Comparison of ENCODE assay signal across 9 mouse cellular contexts in the genomic region with DNA sequence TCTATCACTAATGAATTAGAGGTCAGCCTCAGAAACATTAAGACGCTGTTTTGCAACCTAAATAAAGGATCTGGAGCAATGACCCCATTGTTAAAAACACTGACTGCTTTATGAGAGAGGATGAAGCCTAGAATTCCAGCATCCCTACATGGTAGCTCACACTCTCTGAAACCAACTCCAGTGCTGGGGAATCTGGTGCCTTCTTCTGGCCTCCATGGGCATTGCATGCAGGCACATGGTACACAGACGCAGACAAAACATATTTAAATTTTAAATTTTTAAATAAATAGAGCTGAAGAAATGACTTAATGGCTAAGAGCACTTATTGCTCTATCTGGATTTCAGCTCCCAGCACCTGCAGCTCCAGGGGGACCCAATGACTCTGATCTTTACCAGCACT. TPM values are rescaled to one million over a fixed set of nuclear protein-coding genes. Genes with fewer than 3 reads are reported as not detected.
A peak's percentile ranks its signal among the peaks of the same experiment; 100 is the strongest.
DNase-seq lines count a peak whose midpoint lies in the region; ATAC-seq and TF ChIP-seq lines count a peak whose summit lies in the region.
"Had no signal": no experiment of that assay in that cellular context is flagged by ENCODE, and none has a peak within 500 bp of the region (broad histone marks: within the 10 kb centered on the region; RNA-seq: fewer than 3 reads in every experiment).

No protein-coding gene starts in this region.

- no peak overlapping the region for H3K9ac ChIP-seq in forebrain, embryonic 14.5 days (ENCODE audit: low read length)
- H3K9ac ChIP-seq in forebrain, embryonic 16.5 days (replicated peaks; ENCODE audit: low read depth, low read length), result no peak overlapping the region
- no peak overlapping the region for H3K9ac ChIP-seq in liver, adult 2 months (ENCODE audit: low read depth, low read length)
- H3K9ac ChIP-seq in CH12.LX (ENCODE audit: insufficient read depth, low read depth), result no peak overlapping the region
- H3K9ac ChIP-seq: limb, embryonic 15.5 days had no signal

- peak; percentile 59; the same call in 1 of the 2 replicates for TF ChIP-seq CTCF in liver, adult 2 months (IDR thresholded peaks at IDR 0.05; ENCODE audit: low read depth, low read length)
- peak; percentile 61 to 65 for TF ChIP-seq CTCF in CH12.LX (conservative IDR thresholded peaks at IDR 0.05 in 1 of 2, IDR thresholded peaks at IDR 0.05 in 1 of 2; ENCODE audit: low read depth in 2 of 2, low read length in 2 of 2)

- ATAC-seq in forebrain, embryonic 14.5 days, result no peak
- no peak for ATAC-seq in forebrain, embryonic 16.5 days

- no peak overlapping the region for H3K27ac ChIP-seq in forebrain, embryonic 14.5 days (ENCODE audit: low read depth, low read length)
- no peak overlapping the region for H3K27ac ChIP-seq in forebrain, embryonic 16.5 days (ENCODE audit: low read length)
- no peak overlapping the region for H3K27ac ChIP-seq in liver, adult 2 months (replicated peaks; ENCODE audit: insufficient read depth, low read depth, low read length)
- H3K27ac ChIP-seq in CH12.LX (ENCODE audit: insufficient read depth, low read depth), result no peak overlapping the region
- H3K27ac ChIP-seq: limb, embryonic 15.5 days had no signal

- in situ Hi-C loops in CH12.LX (cut with MboI; ENCODE audit: low pct_ligation_motif_present, low pct_unique_long_range_greater_than_20kb, low sequenced_read_pairs), result loop anchor here (10.0 to 25.0 kb wide), 3 partner anchors 121 to 359 kb away; no protein-coding TSS in a partner anchor

- TF ChIP-seq EP300 in CH12.LX (IDR thresholded peaks at IDR 0.05; ENCODE audit: low read length), result no peak

- no peak for TF ChIP-seq POLR2A in liver, adult 2 months (IDR thresholded peaks at IDR 0.05; ENCODE audit: extremely low read depth, insufficient read depth, low read length)
- TF ChIP-seq POLR2A in CH12.LX (IDR thresholded peaks at IDR 0.05; ENCODE audit: low read depth, low read length), result no peak

- dilution Hi-C loops in CH12.LX (cut with MboI; ENCODE audit: extremely low pct_ligation_motif_present, extremely low pct_unique_long_range_greater_than_20kb, low sequenced_read_pairs), result no loop called here

- DNase-seq in forebrain, embryonic 14.5 days (ENCODE audit: low spot score), result peak; percentile 27
- DNase-seq in liver, adult 2 months (ENCODE audit: extremely low read depth, low read depth, low spot score), result no peak
- DNase-seq in liver (no peak), CH12.LX (ENCODE audit: extremely low read depth) (peak; percentile 45)
- peak; percentile 22 for DNase-seq in induced T-regulatory cell, adult 2 months (ENCODE audit: low read depth)
- DNase-seq in frontal cortex, postnatal 36 days (ENCODE audit: low spot score in 2 of 2), result no peak
- no peak for DNase-seq in adrenal gland, postnatal 36 days

- TF ChIP-seq RAD21 in CH12.LX (IDR thresholded peaks at IDR 0.05; ENCODE audit: low read depth, low read length), result peak; percentile 57

- WGBS in forebrain, embryonic 14.5 days, result 85% methylated on average over 2 of the region's 2 CpGs
- 78% methylated on average over 2 of the region's 2 CpGs for WGBS in forebrain, embryonic 16.5 days
- 91% methylated on average over 2 of the region's 2 CpGs for WGBS in liver, adult 2 months

- H3K36me3 ChIP-seq in forebrain, embryonic 14.5 days (ENCODE audit: control insufficient read depth, insufficient read depth, low read length), result 0 out of 2 replicates have a peak, but pooled peaks cover 2% of the 10 kb centered on the region
- peaks cover 5% of the 10 kb centered on the region; the same call in 1 of the 2 replicates for H3K36me3 ChIP-seq in forebrain, embryonic 16.5 days (ENCODE audit: control insufficient read depth, insufficient read depth)
- no peaks in the 10 kb centered on the region for H3K36me3 ChIP-seq in liver, adult 2 months (ENCODE audit: control insufficient read depth, insufficient read depth, low read length)
- H3K36me3 ChIP-seq in CH12.LX (replicated peaks in 1 of 2; ENCODE audit: control insufficient read depth in 1 of 2, insufficient read depth in 1 of 2, low read length in 1 of 2), result peaks cover 0 to 9% of the 10 kb centered on the region in 2 experiments
- H3K36me3 ChIP-seq: limb, embryonic 15.5 days had no signal

- H3K27me3 ChIP-seq in forebrain, embryonic 14.5 days (replicated peaks; ENCODE audit: control insufficient read depth, insufficient read depth, low read length), result no peaks in the 10 kb centered on the region
- H3K27me3 ChIP-seq in forebrain, embryonic 16.5 days (replicated peaks; ENCODE audit: control insufficient read depth, insufficient read depth, low read length), result no peaks in the 10 kb centered on the region
- H3K27me3 ChIP-seq in liver, adult 2 months (ENCODE audit: control insufficient read depth, insufficient read depth, low read length), result no peaks in the 10 kb centered on the region
- no peaks in the 10 kb centered on the region for H3K27me3 ChIP-seq in CH12.LX (replicated peaks)
- H3K27me3 ChIP-seq: limb, embryonic 15.5 days had no signal

- H3K4me2 ChIP-seq in forebrain, embryonic 14.5 days (ENCODE audit: low read length), result no peak overlapping the region
- no peak overlapping the region for H3K4me2 ChIP-seq in forebrain, embryonic 16.5 days (ENCODE audit: low read length)
- no peak overlapping the region for H3K4me2 ChIP-seq in CH12.LX (ENCODE audit: insufficient read depth, low read depth, poor library complexity, severe bottlenecking)
- H3K4me2 ChIP-seq: limb, embryonic 15.5 days had no signal

- peaks cover 4% of the 10 kb centered on the region; the same call in 1 of the 2 replicates for H3K79me2 ChIP-seq in liver, adult 2 months (ENCODE audit: control insufficient read depth, insufficient read depth, low read length)
- H3K79me2 ChIP-seq in CH12.LX (replicated peaks; ENCODE audit: control insufficient read depth, extremely low read depth, insufficient read depth, poor library complexity, severe bottlenecking), result no peaks in the 10 kb centered on the region

- no peaks in the 10 kb centered on the region for H3K9me3 ChIP-seq in forebrain, embryonic 14.5 days (replicated peaks; ENCODE audit: control insufficient read depth, low read length)
- no peaks in the 10 kb centered on the region for H3K9me3 ChIP-seq in forebrain, embryonic 16.5 days (ENCODE audit: control insufficient read depth, low read length)
- peaks cover 15% of the 10 kb centered on the region for H3K9me3 ChIP-seq in CH12.LX (replicated peaks; ENCODE audit: low read length)
- H3K9me3 ChIP-seq: limb, embryonic 15.5 days had no signal

- peaks cover 3% of the 10 kb centered on the region; the same call in 1 of the 2 replicates for H3K4me1 ChIP-seq in forebrain, embryonic 14.5 days (ENCODE audit: control insufficient read depth, insufficient read depth, low read length)
- peaks cover 10% of the 10 kb centered on the region for H3K4me1 ChIP-seq in forebrain, embryonic 16.5 days (replicated peaks; ENCODE audit: control insufficient read depth, insufficient read depth, low read length)
- H3K4me1 ChIP-seq in liver, adult 2 months (ENCODE audit: control insufficient read depth, insufficient read depth, low read length), result peaks cover 6% of the 10 kb centered on the region; the same call in 1 of the 2 replicates
- peaks cover 0 to 20% of the 10 kb centered on the region in 2 experiments; a peak in 2 of 4 replicates for H3K4me1 ChIP-seq in CH12.LX (ENCODE audit: control insufficient read depth in 1 of 2, insufficient read depth in 2 of 2)

- H3K4me3 ChIP-seq in forebrain, embryonic 14.5 days (ENCODE audit: low read depth, low read length), result no peak overlapping the region
- no peak overlapping the region for H3K4me3 ChIP-seq in forebrain, embryonic 16.5 days (replicated peaks; ENCODE audit: low read length)
- no peak overlapping the region for H3K4me3 ChIP-seq in liver, adult 2 months (ENCODE audit: insufficient read depth, low read depth, low read length)
- no peak overlapping the region for H3K4me3 ChIP-seq in CH12.LX (replicated peaks in 1 of 3; ENCODE audit: low read depth in 2 of 3, low read length in 2 of 3, poor library complexity in 1 of 3)
- H3K4me3 ChIP-seq: limb, embryonic 15.5 days had no signal

TF ChIP-seq in CH12.LX, 34 proteins besides CTCF, POLR2A, EP300 and RAD21:
- TF ChIP-seq MAX (IDR thresholded peaks at IDR 0.05; ENCODE audit: low read length), result no peak
- no peak for TF ChIP-seq SIN3A (IDR thresholded peaks at IDR 0.05; ENCODE audit: low read length)
- peak; percentile 50 for TF ChIP-seq SMC3 (IDR thresholded peaks at IDR 0.05; ENCODE audit: low read depth, low read length)
TF ChIP-seq in CH12.LX: peak in this region for 1.

RNA-seq across cellular contexts. Expression of gene Klhl24, which starts 1.4 kb away (rescaled TPM):
- polyA plus RNA-seq in forebrain, embryonic 14.5 days (2014; fragmentation: Nextera tagmentation; extraction: Ambion mirVana), result 70.8 and 82.2 TPM in 2 replicates
- 69.5 and 81.2 TPM in 2 replicates for polyA plus RNA-seq in forebrain, embryonic 16.5 days (2015; fragmentation: Nextera tagmentation; extraction: Ambion mirVana)
- 94.4 and 97.6 TPM in 2 replicates for total RNA-seq in liver, adult 2 months (2014; rRNA removed)
- polyA plus RNA-seq in liver, adult 2 months (2012; rRNA removed), result 5.6 and 6.0 TPM in 2 replicates
- total RNA-seq in CH12.LX (2012; rRNA removed), result 8.1 and 19.6 TPM in 2 replicates
- 31.1 and 33.5 TPM in 2 replicates for total RNA-seq in CH12.LX (2014; rRNA removed)
- polyA plus RNA-seq in CH12.LX (2012; ENCODE audit: insufficient read length, low read depth), result 14.9 and 15.9 TPM in 2 replicates
- 10 to 100 TPM; 59.0 to 90.4 TPM for total RNA-seq in adrenal gland, postnatal 36 days (2021)

RNA-seq across cellular contexts. Expression of gene Yeats2, which starts 44.9 kb away (rescaled TPM):
- 15.5 and 19.5 TPM in 2 replicates for polyA plus RNA-seq in forebrain, embryonic 14.5 days (2014; fragmentation: Nextera tagmentation; extraction: Ambion mirVana)
- 25.6 and 28.9 TPM in 2 replicates for polyA plus RNA-seq in forebrain, embryonic 16.5 days (2015; fragmentation: Nextera tagmentation; extraction: Ambion mirVana)
- 7.7 and 8.7 TPM in 2 replicates for total RNA-seq in liver, adult 2 months (2014; rRNA removed)
- polyA plus RNA-seq in liver, adult 2 months (2012; rRNA removed), result 5.2 and 7.1 TPM in 2 replicates
- 33.2 and 33.5 TPM in 2 replicates for total RNA-seq in CH12.LX (2012; rRNA removed)
- 23.6 and 24.0 TPM in 2 replicates for total RNA-seq in CH12.LX (2014; rRNA removed)
- polyA plus RNA-seq in CH12.LX (2012; ENCODE audit: insufficient read length, low read depth), result 37.1 and 42.6 TPM in 2 replicates
- total RNA-seq in adrenal gland, postnatal 36 days (2021), result 10 to 100 TPM; 30.5 to 34.6 TPM

Comparison
In these comparisons a context has a peak if more than half of its experiments do, and no peak if none do; other contexts are left out.
1. DNase-seq: peak in forebrain, embryonic 14.5 days (single experiment), CH12.LX (single experiment) and induced T-regulatory cell, adult 2 months (single experiment); none in liver, adult 2 months (single experiment), liver (single experiment), frontal cortex, postnatal 36 days (0 of 2) and adrenal gland, postnatal 36 days (0 of 2).